Mouse (Mus musculus) olfactory bulb, adult 2 months (tissue): Measurements from ENCODE around the gene Relb.

Source experiments
- CTCF ChIP-seq: fragments of 200-500 bp; IDR thresholded peaks from 2 replicates; pipeline ENCODE4 v1.5.1; 2012; ENCODE audit warnings: low read depth, mild to moderate bottlenecking, low read length, moderate library complexity; ENCODE audit not compliant: insufficient read depth
- POLR2A ChIP-seq: fragments of 200-500 bp; IDR thresholded peaks from 2 replicates; pipeline ENCODE4 v1.6.1; 2012; ENCODE audit warnings: mild to moderate bottlenecking, low read depth, low read length, moderate library complexity; ENCODE audit not compliant: insufficient read depth

GRCm38 (mm10) chr7:19634591-19634990 lies 5.4 kb upstream of the Relb start:
- TF ChIP-seq CTCF (no peak), POLR2A (no peak)
